Mouse (Mus musculus) liver, postnatal 0 days (tissue): ENCODE data around the gene Cacnb4.

Experiments
- CTCF ChIP-seq: sonication (generic); IDR thresholded peaks from 2 replicates; pipeline ENCODE4 v1.5.1; 2016; ENCODE audit warnings: antibody characterized with exemption, low read depth
- EP300 ChIP-seq: IDR thresholded peaks from 2 replicates; pipeline ENCODE4 v1.6.1; 2016; ENCODE audit warnings: antibody characterized with exemption, low read depth, mild to moderate bottlenecking

DNA sequence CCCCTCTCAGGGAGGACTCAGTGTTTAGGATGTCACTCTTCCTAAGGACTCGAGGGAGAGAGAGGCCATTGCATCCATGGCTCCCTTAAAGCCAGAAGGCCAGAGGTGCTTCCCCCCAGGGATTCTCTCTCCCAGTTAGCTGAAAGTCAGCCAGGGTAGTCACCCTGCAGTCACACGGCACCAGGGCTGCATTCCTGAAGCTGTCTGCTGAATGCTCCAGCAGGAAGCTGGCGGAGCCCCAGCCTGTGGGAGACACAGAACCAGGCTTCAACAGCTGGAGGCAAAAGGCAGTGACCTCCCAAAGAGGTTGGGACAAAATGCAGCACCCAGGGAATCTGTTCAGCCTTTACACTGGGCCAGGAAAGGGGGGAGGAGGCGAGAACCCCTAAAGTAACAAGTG, 53.2 kb downstream of the Cacnb4 start:
- TF ChIP-seq CTCF (no peak), EP300 (no peak)
